Mouse (Mus musculus) gastrocnemius, adult 8-10 months (tissue): ENCODE measurements around the gene Palm. TPM values are rescaled to one million over a fixed set of nuclear protein-coding genes. Genes with fewer than 3 reads are reported as not detected.

Source experiments
- DNase-seq, 2 experiments: peaks; one replicate each; pipeline ENCODE4 v3.0.0; 2022; ENCODE audit warnings: low spot score in 2 of 2
- total RNA-seq, 4 experiments: library from RNA; stranded (reverse); gene quantifications; 2 replicates each; pipeline ENCODE4 v1.2.4; 2022

Gene Palm
- total RNA-seq, 4 experiments from 2014 or later: 6.8 to 12.3 (median 11.2) TPM

- no peak for DNase-seq
These were observed 2.5 kb downstream of the Palm start for GRCm38 (mm10) chr10:79795905-79796304.

GRCm38 (mm10) chr10:79797326-79797725 is 4.0 kb downstream of the Palm start:
- peak in 1 of 2 experiments; percentile 60 for DNase-seq

GRCm38 (mm10) chr10:79798289-79798928 is 5.0 kb downstream of the Palm start:
- no peak for DNase-seq

GRCm38 (mm10) chr10:79800508-79800907 is 7.1 kb downstream of the Palm start:
- no peak for DNase-seq

GRCm38 (mm10) chr10:79801837-79802236 is 8.5 kb downstream of the Palm start:
- no peak for DNase-seq

GRCm38 (mm10) chr10:79802331-79802971 is 9.1 kb downstream of the Palm start:
- DNase-seq: peak; percentile 45 to 63

- no peak for DNase-seq
These were observed 10.4 kb downstream of the Palm start for GRCm38 (mm10) chr10:79803716-79804323.

- DNase-seq: no peak
These were observed 12.3 kb downstream of the Palm start for GRCm38 (mm10) chr10:79805636-79806035.

GRCm38 (mm10) chr10:79806331-79806730 is 13.0 kb downstream of the Palm start:
- DNase-seq: no peak

GRCm38 (mm10) chr10:79806972-79807371 is 13.6 kb downstream of the Palm start:
- DNase-seq: no peak

GRCm38 (mm10) chr10:79807826-79808225 is 14.5 kb downstream of the Palm start:
- no peak for DNase-seq

GRCm38 (mm10) chr10:79808728-79809127 is 15.4 kb downstream of the Palm start:
- DNase-seq: no peak

GRCm38 (mm10) chr10:79811736-79812637 is 18.6 kb downstream of the Palm start:
- DNase-seq: peak; percentile 57 to 65

- no peak for DNase-seq
These were observed 21.0 kb downstream of the Palm start for GRCm38 (mm10) chr10:79814271-79814842.

- DNase-seq: no peak
These were observed 22.5 kb downstream of the Palm start for GRCm38 (mm10) chr10:79815671-79816494.

GRCm38 (mm10) chr10:79817111-79817510 is 23.7 kb downstream of the Palm start:
- no peak for DNase-seq

GRCm38 (mm10) chr10:79818225-79818624 is 24.9 kb downstream of the Palm start:
- no peak for DNase-seq

GRCm38 (mm10) chr10:79819606-79820005 is 26.2 kb downstream of the Palm start:
- DNase-seq: no peak

- no peak for DNase-seq
These were observed 26.9 kb downstream of the Palm start for GRCm38 (mm10) chr10:79820277-79820676.

GRCm38 (mm10) chr10:79820782-79821181 is 27.4 kb downstream of the Palm start, which contains the start of gene Misp:
TSS of gene Misp (plus strand) at chr10:79820989.
- no peak for DNase-seq
